In the genomic region with DNA sequence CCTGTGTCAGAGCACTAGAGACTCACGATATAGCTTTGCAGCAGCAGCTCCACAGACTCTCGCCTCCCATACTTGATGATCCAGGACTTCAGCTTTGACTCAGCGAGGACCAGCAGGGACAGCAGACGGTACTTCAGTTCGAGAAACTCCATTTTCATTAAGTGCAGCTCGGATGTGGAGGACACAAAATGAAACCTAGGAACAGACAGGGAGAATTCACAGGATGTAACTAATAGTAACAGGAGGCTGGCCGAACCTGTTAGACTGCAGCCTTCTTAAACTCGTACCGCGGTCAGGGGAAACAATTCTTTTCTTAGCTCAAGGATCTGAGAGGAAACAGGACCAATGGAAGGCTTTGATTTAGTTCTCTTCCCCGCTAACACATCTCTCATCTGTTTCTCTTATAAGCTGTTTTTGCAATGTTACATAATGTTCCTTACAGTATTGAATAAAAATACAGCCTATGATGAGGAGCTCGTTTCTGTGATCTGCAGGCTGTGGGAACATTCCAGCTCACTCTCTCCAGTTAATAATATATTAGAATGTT, we compare ENCODE assay signal across 10 mouse cellular contexts.
DNase-seq lines count a peak whose midpoint lies in the region; ATAC-seq lines count a peak whose summit lies in the region.
"Had no signal": no experiment of that assay in that cellular context is flagged by ENCODE, and none has a peak within 500 bp of the region (broad histone marks: within the 10 kb centered on the region; RNA-seq: fewer than 3 reads in every experiment).

No protein-coding gene starts in this region.

- no peak overlapping the region for H3K9ac ChIP-seq in heart, embryonic 16.5 days (ENCODE audit: low read length)
- H3K9ac ChIP-seq in midbrain, embryonic 13.5 days (replicated peaks): no peak overlapping the region

- no peaks in the 10 kb centered on the region for H3K4me1 ChIP-seq in heart, embryonic 16.5 days (ENCODE audit: control insufficient read depth, insufficient read depth, low read length)
- H3K4me1 ChIP-seq in midbrain, embryonic 13.5 days (replicated peaks): no peaks in the 10 kb centered on the region

- intact Hi-C loops in heart, postnatal 36 days (cut with DNase I): no loop called here

- no peak overlapping the region for H3K4me3 ChIP-seq in heart, embryonic 16.5 days (ENCODE audit: low read length)
- H3K4me3 ChIP-seq in midbrain, embryonic 13.5 days (replicated peaks): no peak overlapping the region

- H3K27ac ChIP-seq in heart, embryonic 16.5 days (ENCODE audit: low read length): no peak overlapping the region
- no peak overlapping the region for H3K27ac ChIP-seq in midbrain, embryonic 13.5 days

- H3K9me3 ChIP-seq in heart, embryonic 16.5 days (replicated peaks; ENCODE audit: control insufficient read depth, low read length): no peaks in the 10 kb centered on the region
- H3K9me3 ChIP-seq in midbrain, embryonic 13.5 days: no peaks in the 10 kb centered on the region

- H3K36me3 ChIP-seq in heart, embryonic 16.5 days (ENCODE audit: control insufficient read depth, insufficient read depth): no peaks in the 10 kb centered on the region
- H3K36me3 ChIP-seq in midbrain, embryonic 13.5 days: no peaks in the 10 kb centered on the region

- no peaks in the 10 kb centered on the region for H3K27me3 ChIP-seq in heart, embryonic 16.5 days (ENCODE audit: control insufficient read depth, insufficient read depth, low read length)
- H3K27me3 ChIP-seq in midbrain, embryonic 13.5 days: no peaks in the 10 kb centered on the region

- H3K4me2 ChIP-seq in heart, embryonic 16.5 days (ENCODE audit: low read depth, low read length): peak overlapping the region; percentile 1; the same call in 1 of the 2 replicates
- H3K4me2 ChIP-seq in midbrain, embryonic 13.5 days (replicated peaks): no peak overlapping the region

- WGBS in heart, embryonic 16.5 days: 56% methylated on average over 12 of the region's 12 CpGs
- WGBS in midbrain, embryonic 13.5 days: 72% methylated on average over 12 of the region's 12 CpGs

- no peak for DNase-seq in heart, postnatal 36 days
- DNase-seq in right cerebral cortex, adult 18-20 months: peak; percentile 49
- no peak for DNase-seq in right cerebral cortex, postnatal 36 days (ENCODE audit: low spot score in 2 of 2)
- DNase-seq in layer of hippocampus, postnatal 36 days: peak; percentile 32 to 39
- peak; percentile 77 for DNase-seq in telencephalon, adult 2 months (ENCODE audit: low read depth, low spot score)
- no peak for DNase-seq in adrenal gland, adult 8-10 months
- DNase-seq: cerebellum, postnatal 10 days; gastrocnemius, postnatal 36 days had no signal

- ATAC-seq in heart, embryonic 16.5 days (replicated peaks; ENCODE audit: extremely low read depth, insufficient read depth, low FRiP score): no peak
- no peak for ATAC-seq in midbrain, embryonic 13.5 days

Comparison
In these comparisons a context has a peak if more than half of its experiments do, and no peak if none do; other contexts are left out.
1. DNase-seq: peak in right cerebral cortex, adult 18-20 months (single experiment), layer of hippocampus, postnatal 36 days (2 of 2) and telencephalon, adult 2 months (single experiment); none in heart, postnatal 36 days (0 of 2), right cerebral cortex, postnatal 36 days (0 of 2) and adrenal gland, adult 8-10 months (single experiment).